Mouse (Mus musculus) liver (tissue): ENCODE results near the gene Otub1.

Experiments
- DNase-seq: peaks from one replicate; pipeline ENCODE4 v3.0.0-alpha.2; 2020; ENCODE audit warnings: mixed read lengths

Gene Otub1

DNA sequence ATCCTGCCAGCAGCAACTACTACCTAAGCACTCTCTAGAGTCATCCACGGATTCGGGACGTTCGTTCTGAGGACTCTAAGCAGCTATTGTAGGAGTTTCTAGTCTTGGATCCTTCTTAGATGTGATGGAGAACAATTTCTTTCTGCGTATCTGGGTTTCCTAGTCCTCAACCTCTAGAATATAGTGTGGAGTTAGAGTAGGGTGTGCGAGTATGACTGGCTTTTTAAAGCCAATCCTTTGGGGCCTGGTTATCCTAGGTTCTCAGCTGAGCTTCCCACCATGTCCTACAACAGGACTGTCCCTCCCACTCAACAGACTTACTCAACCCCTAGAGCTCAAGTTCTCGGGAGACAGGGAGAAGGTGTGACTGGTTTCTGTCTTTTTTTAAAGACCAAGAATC is 790 bp downstream of the Otub1 start:
- no peak for DNase-seq

DNA sequence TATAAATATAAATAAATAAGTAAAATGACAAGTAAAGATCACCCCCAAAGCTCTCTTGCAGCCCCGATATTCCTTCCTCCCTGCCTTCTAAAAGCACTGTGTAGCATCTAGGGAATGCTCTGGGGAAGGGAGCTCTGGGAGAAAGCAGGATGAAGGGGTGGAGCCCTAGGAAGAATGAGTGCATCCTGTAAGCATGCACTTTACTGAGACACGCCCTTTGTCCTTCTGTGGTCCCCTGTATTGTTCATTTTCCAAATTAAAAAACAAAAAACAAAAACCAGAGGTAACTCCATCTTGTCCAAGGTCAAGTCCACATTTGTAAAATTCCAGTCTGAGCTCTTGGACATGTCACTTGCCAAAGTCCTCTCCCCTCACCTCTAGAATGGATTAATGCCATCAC is 1.2 kb downstream of the Otub1 start:
- DNase-seq: no peak

DNA sequence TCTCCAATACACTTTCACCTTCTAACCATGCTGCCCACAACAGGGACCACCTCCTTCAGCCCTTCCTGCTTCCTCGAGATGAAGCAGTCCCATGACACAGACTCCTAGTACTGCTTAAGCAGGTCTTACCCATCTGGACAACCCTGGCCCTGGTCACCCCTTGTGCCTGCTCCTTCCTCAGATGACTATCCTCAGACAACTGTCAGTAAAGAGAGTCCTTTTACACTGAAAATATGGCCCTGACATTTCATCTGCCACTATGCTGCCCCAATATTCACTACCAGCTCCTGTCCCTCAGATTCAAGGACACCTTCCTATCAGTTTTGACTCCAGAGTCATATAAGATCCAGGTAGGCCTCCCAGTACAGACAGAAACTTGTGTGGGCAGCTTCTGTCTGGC is 5.7 kb downstream of the Otub1 start:
- DNase-seq: no peak

DNA sequence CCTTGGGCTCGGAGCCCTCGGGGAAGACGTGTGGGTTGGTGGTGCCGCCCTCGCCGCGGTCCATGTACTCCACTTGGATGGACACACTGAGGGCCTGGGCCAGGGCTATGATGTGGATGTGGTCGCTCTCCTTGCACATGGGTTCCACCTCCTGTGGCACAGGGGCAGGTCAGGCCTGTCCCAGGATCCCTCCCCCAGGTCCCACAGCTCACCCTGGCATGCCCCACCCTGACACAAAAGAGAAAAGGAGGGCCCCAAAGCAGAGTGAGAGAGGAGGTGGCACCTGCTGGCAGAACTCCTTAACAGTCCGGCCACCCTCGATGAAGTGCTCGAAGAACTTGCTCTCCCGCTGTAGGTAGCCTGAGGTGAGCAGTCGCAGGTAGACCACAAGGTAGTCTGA is 7.0 kb downstream of the Otub1 start:
- DNase-seq: no peak

DNA sequence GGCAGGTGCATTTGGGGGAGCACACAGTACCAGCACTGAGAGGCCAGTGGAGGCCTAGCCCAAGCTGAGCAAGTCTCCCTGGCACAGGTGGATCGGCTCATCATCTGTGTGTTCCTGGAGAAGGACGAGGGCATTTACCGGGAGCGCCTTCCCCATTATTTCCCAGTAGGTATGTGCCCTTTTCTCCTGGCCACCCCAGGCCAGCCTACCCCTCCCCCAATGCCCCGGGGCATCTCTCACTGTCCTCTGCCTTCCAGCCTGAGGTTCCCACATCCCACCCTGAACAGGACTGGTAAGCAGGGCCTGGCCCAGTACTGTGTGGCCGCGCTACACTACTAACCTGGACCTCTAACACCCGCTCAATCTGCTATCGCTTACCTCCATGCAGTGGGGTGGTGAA is 8.7 kb downstream of the Otub1 start:
- no peak for DNase-seq

DNA sequence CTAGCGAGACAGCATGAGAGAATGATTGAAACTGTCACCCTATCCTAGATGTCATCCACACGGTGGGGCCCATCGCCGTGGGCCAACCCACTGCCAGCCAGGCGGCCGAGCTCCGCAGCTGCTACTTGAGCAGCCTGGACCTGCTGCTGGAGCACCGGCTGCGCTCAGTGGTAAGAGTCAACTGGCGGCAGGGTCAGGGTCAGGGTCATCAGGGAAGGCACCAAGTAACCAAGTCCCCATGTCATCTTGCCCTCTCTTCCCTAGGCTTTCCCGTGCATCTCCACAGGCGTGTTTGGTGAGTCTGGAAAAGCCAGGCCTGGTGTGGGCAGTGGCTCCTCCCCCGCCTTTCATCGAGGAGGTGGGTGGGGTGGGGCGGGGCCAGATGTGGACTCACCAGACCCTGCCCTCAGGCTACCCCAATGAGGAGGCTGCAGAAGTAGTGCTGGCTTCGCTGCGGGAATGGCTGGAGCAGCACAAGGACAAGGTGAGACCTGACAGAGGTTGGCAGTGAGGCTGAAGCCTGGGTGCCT is 9.3 kb downstream of the Otub1 start:
- DNase-seq: peak; percentile 48

DNA sequence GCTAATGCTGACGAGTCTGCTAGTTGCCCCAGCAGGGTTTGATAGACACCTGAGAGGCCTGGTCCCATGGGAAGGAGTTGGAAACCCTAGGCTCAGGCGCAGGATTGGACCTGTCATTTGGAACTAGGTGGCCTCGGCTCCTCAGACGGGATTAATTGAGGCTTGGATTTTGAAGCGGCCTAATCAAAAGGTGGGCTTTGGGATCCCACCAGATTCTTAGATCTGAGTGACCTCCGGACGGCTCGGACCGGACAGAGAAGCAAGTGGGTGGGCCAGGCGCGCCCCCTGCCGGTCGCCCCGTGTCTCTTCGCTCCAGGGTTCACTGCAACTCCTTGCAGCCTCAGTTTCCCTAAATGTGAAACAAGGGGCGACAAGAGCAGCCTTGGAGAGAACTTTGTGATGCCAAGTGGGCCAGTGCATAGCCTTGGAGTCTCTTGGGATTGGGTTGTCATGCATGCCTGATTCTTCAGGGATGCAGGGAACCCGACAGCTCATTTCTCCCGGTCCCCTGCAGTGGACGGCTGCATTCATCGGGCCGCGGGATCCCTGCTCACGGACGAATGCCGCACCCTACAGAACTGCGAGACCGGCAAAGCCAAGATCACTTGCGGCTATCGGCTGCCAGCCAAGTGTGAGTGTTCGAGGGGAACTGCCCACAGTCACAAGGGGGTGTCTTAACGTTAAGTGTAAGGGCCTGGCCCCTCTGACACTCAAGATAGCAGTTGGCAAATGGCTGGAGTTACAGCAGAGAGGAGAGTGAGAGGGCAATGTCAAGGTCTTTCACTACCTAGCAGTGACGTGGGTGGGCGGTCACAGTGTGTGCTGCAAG is 10.0 kb downstream of the Otub1 start:
- peak; percentile 71 for DNase-seq

DNA sequence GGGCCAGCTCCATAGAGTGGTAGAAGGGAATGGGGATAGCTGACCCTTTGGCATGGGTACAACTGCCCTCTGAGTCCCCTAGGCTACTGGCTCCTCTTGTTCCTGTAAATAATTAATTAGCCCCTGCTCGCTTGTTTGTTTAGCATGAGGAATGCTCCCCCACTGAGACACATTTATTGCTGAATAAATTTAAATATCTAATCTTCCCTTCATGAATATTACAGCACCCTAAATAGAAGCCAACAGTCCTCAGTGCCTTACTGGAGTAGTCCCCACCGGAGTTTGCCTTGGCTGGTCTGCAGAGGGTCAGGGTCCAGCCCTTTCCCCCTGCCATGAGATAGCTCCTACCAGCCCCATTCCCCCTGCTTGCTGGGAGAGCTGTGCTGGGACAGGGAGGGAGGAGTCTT is 13.6 kb downstream of the Otub1 start:
- DNase-seq: no peak

DNA sequence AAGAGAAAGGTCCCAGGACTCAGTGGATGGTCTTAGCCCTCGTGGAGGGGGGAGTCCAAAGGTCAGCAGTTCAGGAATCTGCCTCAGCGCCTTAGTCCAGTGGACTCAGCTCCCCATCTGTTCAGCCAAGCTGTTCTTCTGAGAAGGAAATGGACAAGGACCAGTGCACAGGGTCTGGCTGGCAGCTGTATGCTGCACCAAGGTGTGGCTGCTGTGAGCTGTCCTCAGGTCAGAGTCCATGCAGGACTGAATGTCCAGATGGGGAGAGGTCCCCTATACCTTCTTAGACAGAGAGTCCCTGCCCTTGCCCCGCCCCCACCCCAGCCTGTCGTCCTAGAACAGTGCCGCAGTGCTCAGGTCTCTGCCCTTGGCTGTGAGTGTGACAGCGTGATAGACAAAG is 14.5 kb downstream of the Otub1 start:
- DNase-seq: no peak

DNA sequence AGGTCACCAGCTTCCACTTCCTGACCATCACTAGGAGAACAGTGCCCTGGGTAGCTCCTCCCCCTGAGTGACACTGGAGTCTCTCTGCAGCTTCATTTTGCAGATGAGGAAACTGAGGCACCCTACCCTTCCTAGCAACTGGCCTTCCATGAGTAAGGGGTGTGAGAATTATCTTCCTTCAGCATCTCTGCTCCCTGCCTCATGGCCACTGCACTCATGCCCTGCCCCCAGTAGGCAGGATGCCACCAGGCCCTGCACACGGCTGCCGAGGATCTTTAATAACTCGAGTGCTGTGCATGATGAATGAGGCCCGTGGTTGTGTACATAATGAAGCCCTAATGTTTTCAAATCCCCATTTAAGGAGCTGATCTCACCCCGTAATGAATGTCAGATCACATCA is 15.1 kb downstream of the Otub1 start:
- DNase-seq: no peak

DNA sequence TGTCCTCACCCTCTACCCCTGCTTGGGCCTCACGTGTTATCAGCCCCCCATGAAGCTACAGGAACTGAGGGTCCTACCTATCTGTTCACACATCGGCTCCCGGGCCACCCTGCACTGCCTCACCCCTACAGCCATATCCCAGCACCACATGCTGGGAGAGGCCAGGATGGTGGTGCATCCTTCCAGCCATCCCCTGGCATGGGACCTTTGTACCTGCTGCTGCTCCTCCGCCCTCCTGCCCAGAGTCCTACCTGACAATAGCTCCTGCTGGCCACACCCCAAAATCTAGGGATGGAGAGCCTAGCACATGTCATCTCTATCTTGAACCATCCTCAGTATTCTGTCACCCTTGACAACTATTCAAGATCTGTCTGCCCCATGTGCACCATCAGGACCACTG is 17.1 kb downstream of the Otub1 start:
- no peak for DNase-seq

DNA sequence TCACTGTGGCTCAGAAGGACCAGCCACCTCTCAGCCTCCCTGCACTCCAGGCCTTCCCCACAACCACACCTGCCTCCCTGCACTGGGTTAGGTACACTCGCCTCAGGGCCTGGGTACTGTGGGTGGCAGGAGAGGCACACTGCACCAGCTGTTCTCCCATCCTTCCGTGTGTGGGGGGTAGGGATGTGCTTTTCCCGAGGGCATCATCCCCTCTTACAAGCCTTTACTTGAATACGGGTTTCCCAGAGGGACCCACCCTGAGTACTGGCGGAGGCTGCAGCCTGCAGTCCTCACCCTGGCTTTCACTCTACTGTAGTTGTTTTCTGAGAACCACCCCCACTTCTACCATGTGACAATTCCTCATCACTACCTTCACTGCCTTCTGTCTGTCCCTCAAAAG is 19.0 kb downstream of the Otub1 start:
- no peak for DNase-seq

DNA sequence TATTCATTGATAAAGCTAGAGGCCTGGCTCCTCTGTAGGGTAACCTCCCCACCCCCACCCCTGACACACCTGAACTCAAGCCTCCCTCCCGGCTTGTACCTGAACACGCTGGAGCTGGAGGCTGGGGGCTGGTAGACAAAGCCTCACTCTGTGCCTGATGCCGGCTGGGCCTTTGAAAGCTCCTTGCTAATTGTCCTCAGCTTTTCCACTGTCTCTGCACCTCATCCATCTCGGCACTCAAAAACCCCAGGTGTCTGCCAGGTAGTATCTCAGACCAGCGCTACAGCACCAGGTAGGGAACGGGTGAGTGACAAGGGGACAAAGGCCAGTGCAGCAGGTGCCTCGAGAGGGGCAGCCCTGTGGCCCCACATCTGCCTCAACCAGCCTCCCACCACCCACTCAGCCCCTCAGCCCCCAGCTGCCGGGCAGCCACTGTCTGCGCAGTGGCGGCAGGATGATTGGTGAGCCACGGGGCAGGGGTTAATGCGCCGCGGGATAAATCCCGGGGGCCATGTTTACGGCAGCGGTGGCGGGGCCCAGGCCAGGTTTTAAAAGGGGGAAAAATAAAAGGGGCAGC is 20.3 kb downstream of the Otub1 start:
- DNase-seq: no peak

DNA sequence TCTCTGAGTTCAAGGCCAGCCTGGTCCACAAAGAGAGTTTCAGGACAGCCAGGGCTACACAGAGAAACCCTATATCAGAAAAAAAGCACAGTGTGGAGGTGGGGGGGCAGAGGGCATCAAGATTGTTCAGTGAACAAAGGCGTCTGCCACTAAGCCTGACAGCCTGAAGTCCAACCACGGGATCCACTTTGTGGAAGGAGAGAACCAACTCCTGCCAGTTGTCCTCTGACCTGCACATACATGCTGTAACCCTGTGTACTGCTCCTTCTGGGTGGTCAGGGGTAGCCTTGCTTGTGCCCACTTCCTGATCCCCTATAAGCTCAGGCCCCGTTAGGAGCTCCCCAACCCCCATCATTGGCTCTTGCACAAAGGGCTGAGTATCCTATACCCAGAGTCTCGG is 21.1 kb downstream of the Otub1 start:
- no peak for DNase-seq

DNA sequence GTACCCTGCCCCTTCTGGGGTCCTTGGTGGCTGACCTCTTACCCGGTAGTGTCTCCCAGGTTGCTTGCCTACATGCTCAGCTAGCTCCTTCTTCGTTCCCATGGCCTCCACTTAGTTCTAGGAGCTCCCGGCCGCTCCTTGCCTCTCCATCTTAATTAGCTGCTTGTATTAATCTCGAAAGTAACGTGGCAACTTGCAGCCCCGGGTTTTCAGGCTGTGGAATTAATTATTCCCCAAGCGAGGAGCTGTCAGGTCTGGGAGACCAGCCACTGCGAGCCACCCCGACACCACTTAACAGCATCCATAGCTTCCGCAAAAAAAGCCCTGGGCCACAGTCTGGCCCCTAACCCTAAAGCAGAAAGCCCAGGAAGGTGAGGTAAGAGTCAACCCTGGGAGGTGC is 22.7 kb downstream of the Otub1 start:
- DNase-seq: no peak

DNA sequence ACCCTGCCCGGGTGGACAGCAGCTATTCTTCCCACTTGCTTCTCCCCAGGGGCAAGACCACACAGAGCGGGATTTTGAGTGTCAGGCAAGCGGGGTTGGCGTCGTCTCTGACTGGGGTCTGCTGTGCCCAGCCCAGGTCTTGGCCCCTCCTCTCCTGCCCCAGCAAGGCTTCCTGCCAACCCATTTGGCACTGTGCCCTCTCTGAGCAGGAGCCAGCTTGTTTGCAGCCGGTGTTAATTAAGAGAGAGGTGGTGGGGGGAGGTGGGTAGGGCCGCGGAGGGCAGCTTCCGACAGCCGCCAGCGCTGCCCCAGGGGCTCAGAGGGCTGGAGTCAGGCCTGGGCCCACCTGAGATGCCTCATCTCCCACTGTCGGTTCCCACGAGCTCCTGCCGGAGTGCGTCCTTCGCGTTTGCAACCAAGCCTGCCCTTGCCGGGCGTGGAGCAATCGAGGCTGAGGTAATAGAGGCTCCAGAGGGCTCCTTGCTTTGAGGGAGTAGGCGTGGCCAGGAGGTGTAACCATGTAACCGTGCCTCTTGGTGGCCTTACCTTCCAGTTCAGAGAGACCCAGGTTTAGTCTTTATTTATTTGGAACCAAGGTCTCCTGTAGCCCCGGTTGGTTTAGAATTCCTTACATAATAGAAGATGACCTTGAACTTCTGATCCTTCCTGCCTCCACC is 23.7 kb downstream of the Otub1 start:
- DNase-seq: no peak

DNA sequence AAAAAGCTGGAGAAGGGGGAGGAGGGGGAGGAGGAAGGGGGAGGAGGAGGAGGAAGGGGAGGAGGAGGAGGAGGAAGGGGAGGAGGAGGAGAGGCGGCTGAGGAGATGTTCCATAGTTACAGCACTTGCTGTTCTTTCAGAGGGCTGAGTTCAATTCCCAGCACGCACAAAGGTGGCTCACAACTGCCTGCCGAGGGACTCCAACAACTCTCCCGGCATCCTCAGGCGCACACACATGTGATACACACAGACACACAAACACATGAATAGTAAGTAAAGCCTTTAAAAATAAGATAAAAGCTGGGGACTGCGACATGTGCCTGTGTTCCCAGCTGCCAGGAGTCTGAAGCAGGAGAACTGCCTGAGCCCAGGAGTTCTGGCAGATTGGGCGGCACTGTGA is 24.6 kb downstream of the Otub1 start:
- no peak for DNase-seq

DNA sequence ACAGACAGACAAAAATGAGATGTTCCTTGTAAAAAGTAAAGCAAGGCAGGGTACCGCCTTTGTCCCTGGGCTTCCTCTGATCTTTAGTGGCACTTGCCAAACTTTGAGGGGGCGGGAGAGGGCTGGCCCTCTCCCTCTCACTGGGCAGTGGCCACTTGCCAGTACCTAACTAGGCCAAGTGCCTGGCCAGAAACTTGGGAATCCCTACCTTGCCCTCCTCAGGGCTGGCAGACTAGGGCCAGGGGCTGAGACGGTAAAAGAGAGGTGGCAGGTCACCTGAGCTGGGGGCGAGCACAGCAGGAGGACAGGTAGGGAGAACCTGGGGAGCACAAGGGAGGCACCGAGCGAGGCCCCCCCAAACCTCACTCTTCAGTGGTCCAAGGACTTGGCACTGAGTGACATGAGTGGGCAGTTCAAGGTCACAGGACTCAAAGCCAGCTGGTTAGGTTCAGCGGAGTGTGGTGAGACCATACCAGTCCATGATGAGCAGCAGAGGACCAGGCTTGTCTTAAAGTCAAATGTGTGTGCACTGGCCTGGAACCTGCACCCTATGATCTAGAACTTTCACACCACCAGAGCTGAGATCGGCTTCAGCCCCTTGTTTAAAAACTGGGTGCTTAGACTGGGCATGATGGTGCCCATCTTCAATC is 25.2 kb downstream of the Otub1 start:
- DNase-seq: no peak

DNA sequence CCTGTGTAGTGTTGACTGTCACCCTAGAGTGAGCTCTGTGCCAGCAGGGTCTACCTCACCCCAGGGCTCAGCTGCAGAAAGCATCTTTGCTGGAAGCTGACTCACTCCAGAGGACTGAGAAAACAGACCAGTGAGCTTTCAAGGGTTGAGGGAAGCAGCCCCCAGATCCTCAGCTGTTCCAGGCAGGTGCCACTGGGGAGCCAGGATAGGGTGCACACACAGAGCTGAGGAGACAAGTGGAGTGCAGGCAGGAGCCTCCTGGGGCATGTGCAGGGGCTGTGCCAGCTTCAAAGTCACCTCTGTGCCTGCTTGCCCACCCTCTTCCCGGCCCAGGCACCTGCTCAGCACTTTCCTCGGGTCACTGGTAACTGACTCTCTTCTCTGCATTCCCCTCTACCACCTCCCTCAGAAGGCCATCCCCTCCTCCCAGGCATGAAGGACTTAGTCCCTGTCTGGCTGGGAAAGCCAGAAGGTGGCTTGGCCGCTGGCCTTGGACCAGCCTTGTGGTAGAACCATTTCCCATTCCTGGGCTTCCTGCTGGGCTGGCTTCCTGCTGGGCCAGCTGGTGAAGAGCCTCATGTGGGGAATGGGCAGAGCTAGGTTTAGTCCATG is 27.2 kb downstream of the Otub1 start:
- DNase-seq: no peak

DNA sequence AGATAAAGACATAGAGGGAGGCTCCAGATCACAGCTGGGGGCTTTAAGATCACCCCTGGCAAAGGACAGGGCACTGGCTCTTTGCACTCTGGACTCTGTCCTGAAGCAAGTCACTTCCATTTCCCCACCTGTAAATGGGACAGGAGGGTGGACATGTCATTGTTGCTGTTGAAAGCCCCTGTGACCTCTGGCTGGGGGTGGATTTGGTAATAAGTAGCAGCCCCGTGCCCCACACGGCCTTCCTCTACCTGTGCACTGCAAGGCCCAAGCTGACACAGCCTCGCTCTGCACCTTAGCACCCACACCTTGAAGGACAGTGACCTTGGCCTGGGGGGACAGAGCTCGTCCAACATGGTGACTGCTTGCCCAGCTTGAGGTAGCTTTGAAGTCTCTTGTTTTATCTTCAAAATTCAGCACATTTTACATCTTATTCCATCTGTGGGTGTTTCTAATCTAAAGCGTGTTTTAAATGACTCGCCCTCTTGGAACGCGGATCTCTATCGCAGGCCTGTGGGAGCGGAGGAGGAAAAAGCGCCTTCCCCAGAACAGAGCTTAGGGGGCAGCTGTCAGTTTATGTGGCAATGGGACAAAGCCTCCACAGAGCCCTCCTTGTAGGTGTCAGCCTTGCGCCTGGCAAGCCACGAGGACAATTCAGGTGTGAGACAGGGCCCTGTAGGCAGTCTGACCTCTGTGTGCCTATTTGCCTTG is 28.2 kb downstream of the Otub1 start:
- DNase-seq: no peak

DNA sequence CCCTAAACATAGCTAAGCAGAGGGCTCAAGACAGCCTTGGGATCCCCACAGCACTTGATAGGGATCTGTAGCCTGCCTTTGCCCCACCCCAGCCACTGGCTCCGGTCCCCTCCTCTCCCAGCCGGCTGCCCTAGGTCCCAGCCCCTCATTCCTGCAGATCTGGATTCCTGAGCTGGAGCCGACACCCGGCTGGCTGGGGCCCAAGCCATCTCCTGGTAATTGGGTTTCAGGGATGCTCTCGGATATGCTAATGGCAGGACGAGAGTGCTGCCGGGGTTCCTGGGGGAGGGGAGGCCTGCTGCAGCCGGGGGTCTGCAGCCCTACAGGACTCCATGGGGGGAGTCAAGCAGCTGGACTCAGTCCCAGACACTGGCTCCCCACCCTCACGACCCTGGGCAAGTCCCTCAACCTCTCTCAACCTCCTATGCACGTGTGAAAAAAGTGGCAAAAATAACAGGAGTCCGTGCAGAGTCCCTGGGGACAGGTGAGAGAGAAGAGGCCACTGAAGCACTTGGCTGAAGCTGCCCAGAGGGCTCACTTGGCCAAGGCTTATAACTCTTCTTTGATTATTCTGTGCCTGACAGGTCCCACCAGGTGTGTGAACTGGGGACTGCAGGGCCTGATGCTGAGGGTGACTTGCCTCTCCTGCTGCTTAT is 29.9 kb downstream of the Otub1 start:
- no peak for DNase-seq
